Mouse (Mus musculus) testis, adult 2 months (tissue): ENCODE measurements around the gene Cse1l. TPM values are rescaled to one million over a fixed set of nuclear protein-coding genes. Genes with fewer than 3 reads are reported as not detected.

Experiments
- H3K27ac ChIP-seq: fragments of 200-500 bp; 2 replicates; pipeline ENCODE4 v1.5.1; 2012; ENCODE audit warnings: low read depth, low read length; ENCODE audit not compliant: control insufficient read depth, insufficient read depth
- H3K27me3 ChIP-seq: fragments of 200-500 bp; 2 replicates; pipeline ENCODE4 v1.6.1; 2012; ENCODE audit warnings: mild to moderate bottlenecking, low read length, moderate library complexity; ENCODE audit not compliant: control insufficient read depth, insufficient read depth
- H3K36me3 ChIP-seq: fragments of 200-500 bp; 2 replicates; pipeline ENCODE4 v1.6.1; 2012; ENCODE audit warnings: mild to moderate bottlenecking, low read length; ENCODE audit not compliant: control insufficient read depth, insufficient read depth
- H3K4me1 ChIP-seq: fragments of 200-500 bp; 2 replicates; pipeline ENCODE4 v1.6.1; 2012; ENCODE audit warnings: low read length; ENCODE audit not compliant: control insufficient read depth, insufficient read depth
- H3K4me3 ChIP-seq: fragments of 200-500 bp; 2 replicates; pipeline ENCODE4 v1.5.1; 2012; ENCODE audit warnings: low read depth, mild to moderate bottlenecking, low read length, moderate library complexity, mixed read lengths; ENCODE audit not compliant: control insufficient read depth
- CTCF ChIP-seq: fragments of 200-500 bp; IDR thresholded peaks from 2 replicates; pipeline ENCODE4 v1.5.1; 2012; ENCODE audit warnings: low read depth, mild to moderate bottlenecking, inconsistent platforms, low read length, moderate library complexity; ENCODE audit not compliant: control insufficient read depth, insufficient read depth, insufficient replicate concordance
- POLR2A ChIP-seq: fragments of 200-500 bp; IDR thresholded peaks from 2 replicates; pipeline ENCODE4 v1.6.1; 2012; ENCODE audit warnings: low read depth, mild to moderate bottlenecking, inconsistent platforms, low read length, moderate library complexity; ENCODE audit not compliant: control insufficient read depth
- polyA plus RNA-seq: library from polyadenylated mRNA; depleted of rRNA; stranded (reverse); fragments of >200 nt; gene quantifications from 2 replicates; pipeline ENCODE4 v1.2.3, GENCODE M21; 2012

The Cse1l gene
- polyA plus RNA-seq, 1 experiment = 27.6 TPM

DNA sequence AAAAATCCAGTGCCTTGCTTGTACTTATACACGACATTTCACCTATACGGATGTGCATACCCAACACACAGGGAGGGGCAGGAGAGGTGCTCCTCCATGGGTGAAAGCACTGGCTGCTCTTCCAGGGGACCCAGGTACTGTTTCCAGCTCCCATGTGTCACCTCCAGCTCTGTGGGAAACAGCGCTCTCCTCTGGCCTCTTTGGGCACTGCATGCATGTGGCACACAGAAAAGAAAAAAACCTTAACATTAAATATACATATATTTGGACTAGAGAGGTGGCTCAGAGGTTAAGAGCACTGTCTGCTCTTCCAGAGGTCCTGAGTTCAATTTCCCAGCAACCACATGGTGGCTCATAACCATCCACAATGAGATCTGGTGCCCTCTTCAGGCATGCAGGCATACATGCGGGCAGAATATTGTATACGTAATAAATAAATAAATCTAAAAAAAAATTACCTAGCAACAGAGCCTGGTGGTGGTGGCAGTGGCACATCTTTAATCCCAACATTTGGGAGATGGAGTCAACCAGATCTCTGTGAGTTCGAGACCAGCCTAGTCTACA, 2.0 kb upstream of the Cse1l start:
- Histone ChIP-seq H3K36me3 (no peaks in the 10 kb centered on the region), H3K27me3 (no peaks in the 10 kb centered on the region), H3K4me1 (peaks cover 3% of the 10 kb centered on the region; the same call in 1 of the 2 replicates), H3K27ac (no peak overlapping the region), H3K4me3 (peak overlapping the region; percentile 82)
- peak; percentile 39; the same call in 1 of the 2 replicates for TF ChIP-seq CTCF
- no peak for TF ChIP-seq POLR2A

DNA sequence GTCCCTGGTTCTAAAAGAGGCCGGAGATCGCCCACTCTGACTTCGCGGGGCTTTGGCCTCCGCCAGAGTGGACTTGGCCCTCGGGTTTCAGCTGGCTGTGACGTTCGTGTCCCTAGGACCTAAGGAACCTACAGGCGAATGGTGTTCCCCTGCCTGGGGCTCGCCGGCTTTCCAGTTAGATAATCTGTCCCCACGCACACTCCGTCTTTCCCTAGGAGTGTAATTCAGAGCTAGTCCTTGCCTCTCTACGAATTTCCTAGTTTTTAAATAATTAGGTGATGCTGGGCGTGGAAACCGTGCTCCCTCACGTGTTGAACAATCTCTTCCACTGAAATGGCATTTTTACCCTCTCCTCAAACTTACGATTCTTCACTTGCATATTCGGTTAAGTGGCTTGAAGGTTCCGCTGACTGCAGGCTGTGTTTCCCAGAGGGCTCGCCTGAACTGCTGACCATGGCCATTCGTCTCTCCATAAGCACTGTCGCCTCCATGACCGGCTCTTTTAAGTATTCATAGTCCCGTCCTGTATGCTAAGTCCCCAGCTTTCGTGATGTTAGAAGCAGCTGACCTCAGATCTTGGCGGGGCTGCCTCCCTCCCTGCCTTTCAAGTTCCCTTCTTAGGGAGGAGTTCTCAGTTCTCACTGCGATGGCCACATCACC, 813 bp downstream of the Cse1l start:
- peak overlapping the region; percentile 93 for H3K4me3 ChIP-seq
- peak overlapping the region; percentile 95 for H3K27ac ChIP-seq
- TF ChIP-seq POLR2A (no peak), CTCF (no peak)
- H3K36me3 ChIP-seq = no peaks in the 10 kb centered on the region; the same call in 1 of the 2 replicates
- H3K27me3 ChIP-seq = no peaks in the 10 kb centered on the region
- peaks cover 3% of the 10 kb centered on the region; the same call in 1 of the 2 replicates for H3K4me1 ChIP-seq

- Histone ChIP-seq H3K36me3 (no peaks in the 10 kb centered on the region; the same call in 1 of the 2 replicates), H3K27ac (no peak overlapping the region), H3K4me1 (peaks cover 3% of the 10 kb centered on the region; the same call in 1 of the 2 replicates), H3K4me3 (no peak overlapping the region), H3K27me3 (no peaks in the 10 kb centered on the region)
- TF ChIP-seq POLR2A = no peak
- no peak for TF ChIP-seq CTCF
Measured at GRCm38 (mm10) chr2:166909729-166910128, 3.9 kb downstream of the Cse1l start.

GRCm38 (mm10) chr2:166910536-166910935, 4.7 kb downstream of the Cse1l start:
- Histone ChIP-seq H3K27ac (no peak overlapping the region), H3K4me3 (no peak overlapping the region), H3K36me3 (no peaks in the 10 kb centered on the region; the same call in 1 of the 2 replicates), H3K27me3 (no peaks in the 10 kb centered on the region), H3K4me1 (no peaks in the 10 kb centered on the region; the same call in 1 of the 2 replicates)
- TF ChIP-seq CTCF (no peak), POLR2A (no peak)

GRCm38 (mm10) chr2:166923971-166924370, 18.1 kb downstream of the Cse1l start:
- Histone ChIP-seq H3K4me1 (no peaks in the 10 kb centered on the region), H3K27me3 (no peaks in the 10 kb centered on the region), H3K36me3 (no peaks in the 10 kb centered on the region), H3K4me3 (no peak overlapping the region), H3K27ac (no peak overlapping the region)
- no peak for TF ChIP-seq POLR2A
- TF ChIP-seq CTCF = no peak

- H3K36me3 ChIP-seq = peaks cover 2% of the 10 kb centered on the region; the same call in 1 of the 2 replicates
- TF ChIP-seq POLR2A (no peak), CTCF (no peak)
Measured at GRCm38 (mm10) chr2:166933943-166934342, 28.1 kb downstream of the Cse1l start.

GRCm38 (mm10) chr2:166934416-166934815, 28.6 kb downstream of the Cse1l start:
- Histone ChIP-seq H3K4me3 (no peak overlapping the region), H3K27me3 (no peaks in the 10 kb centered on the region), H3K4me1 (no peaks in the 10 kb centered on the region), H3K27ac (no peak overlapping the region), H3K36me3 (peaks cover 2% of the 10 kb centered on the region; the same call in 1 of the 2 replicates)
- TF ChIP-seq CTCF (no peak), POLR2A (no peak)

More at GRCm38 (mm10) chr2:166933943-166934342, 28.1 kb downstream of the Cse1l start:
- no peak overlapping the region for H3K27ac ChIP-seq
- H3K27me3 ChIP-seq = no peaks in the 10 kb centered on the region
- no peak overlapping the region for H3K4me3 ChIP-seq
- H3K4me1 ChIP-seq = no peaks in the 10 kb centered on the region
